Comparison of ENCODE assay signal across 27 mouse cellular contexts in genomic region chr2:71680746-71681145, GRCm38 (mm10).
DNase-seq lines count a peak whose midpoint lies in the region; ATAC-seq lines count a peak whose summit lies in the region.
"Had no signal": no experiment of that assay in that cellular context is flagged by ENCODE, and none has a peak within 500 bp of the region (broad histone marks: within the 10 kb centered on the region; RNA-seq: fewer than 3 reads in every experiment).

No protein-coding gene starts in this region.

- peaks cover 5% of the 10 kb centered on the region for H3K9me3 ChIP-seq in forebrain, embryonic 10.5 days
- no peaks in the 10 kb centered on the region for H3K9me3 ChIP-seq in forebrain, embryonic 16.5 days (ENCODE audit: control insufficient read depth, low read length)
- H3K9me3 ChIP-seq in embryonic facial prominence, embryonic 12.5 days = 0 out of 2 replicates have a peak, but pooled peaks cover 6% of the 10 kb centered on the region
- H3K9me3 ChIP-seq: G1E; heart, embryonic 12.5 days; heart, embryonic 15.5 days; intestine, embryonic 15.5 days had no signal

- H3K27ac ChIP-seq in forebrain, embryonic 10.5 days = 0 out of 2 replicates have a peak overlapping the region, but pooled peaks have one; percentile 30
- H3K27ac ChIP-seq in forebrain, embryonic 16.5 days (ENCODE audit: low read length) = no peak overlapping the region
- H3K27ac ChIP-seq in brown adipose tissue, adult 24 weeks (replicated peaks; ENCODE audit: low read depth, low read length) = peak overlapping the region; percentile 70
- peak overlapping the region; percentile 7; the same call in 1 of the 2 replicates for H3K27ac ChIP-seq in embryonic facial prominence, embryonic 12.5 days
- H3K27ac ChIP-seq: heart, embryonic 15.5 days; hindbrain, embryonic 10.5 days; hindbrain, embryonic 13.5 days; intestine, embryonic 15.5 days had no signal

- no peak for DNase-seq in forebrain, embryonic 10.5 days (ENCODE audit: extremely low spot score, low spot score)
- peak; percentile 63 for DNase-seq in ES-CJ7 (ENCODE audit: low read depth, low spot score)
- DNase-seq in gastrocnemius, postnatal 36 days = no peak
- DNase-seq in kidney, adult 9 months = no peak
- DNase-seq in gastrocnemius, postnatal 10 days = no peak
- DNase-seq: adrenal gland, adult 8-10 months; adrenal gland, postnatal 25 days; cerebellum, adult 18-20 months; cerebellum, adult 9-10 months; cerebellum, postnatal 14 days; gastrocnemius, postnatal 14 days; heart, adult 18-20 months; heart, postnatal 10 days; heart, postnatal 36 days had no signal

- intact Hi-C loops in gastrocnemius, postnatal 36 days (cut with DNase I) = no loop called here

- no peak overlapping the region for H3K4me2 ChIP-seq in forebrain, embryonic 16.5 days (ENCODE audit: low read length)
- H3K4me2 ChIP-seq in embryonic facial prominence, embryonic 12.5 days (replicated peaks) = no peak overlapping the region
- H3K4me2 ChIP-seq: heart, embryonic 12.5 days; heart, embryonic 15.5 days; hindbrain, embryonic 13.5 days; intestine, embryonic 15.5 days had no signal

- peaks cover 21% of the 10 kb centered on the region for H3K4me1 ChIP-seq in forebrain, embryonic 10.5 days
- H3K4me1 ChIP-seq in forebrain, embryonic 16.5 days (replicated peaks; ENCODE audit: control insufficient read depth, insufficient read depth, low read length) = peaks cover 11% of the 10 kb centered on the region
- H3K4me1 ChIP-seq in brown adipose tissue, adult 24 weeks (ENCODE audit: control insufficient read depth, insufficient read depth, insufficient read length, low read length) = peaks cover 7% of the 10 kb centered on the region; the same call in 1 of the 2 replicates
- H3K4me1 ChIP-seq in embryonic facial prominence, embryonic 12.5 days = no peaks in the 10 kb centered on the region
- H3K4me1 ChIP-seq: hindbrain, embryonic 13.5 days; intestine, embryonic 15.5 days had no signal

- no peaks in the 10 kb centered on the region for H3K36me3 ChIP-seq in forebrain, embryonic 10.5 days (replicated peaks)
- no peaks in the 10 kb centered on the region for H3K36me3 ChIP-seq in forebrain, embryonic 16.5 days (ENCODE audit: control insufficient read depth, insufficient read depth)
- H3K36me3 ChIP-seq in embryonic facial prominence, embryonic 12.5 days = no peaks in the 10 kb centered on the region
- H3K36me3 ChIP-seq: G1E; heart, embryonic 12.5 days; heart, embryonic 15.5 days; hindbrain, embryonic 10.5 days; hindbrain, embryonic 13.5 days; intestine, embryonic 15.5 days had no signal

- 0 out of 2 replicates have a peak, but pooled peaks cover 4% of the 10 kb centered on the region for H3K27me3 ChIP-seq in forebrain, embryonic 10.5 days (ENCODE audit: poor library complexity, severe bottlenecking)
- no peaks in the 10 kb centered on the region for H3K27me3 ChIP-seq in forebrain, embryonic 16.5 days (replicated peaks; ENCODE audit: control insufficient read depth, insufficient read depth, low read length)
- no peaks in the 10 kb centered on the region; the same call in 1 of the 2 replicates for H3K27me3 ChIP-seq in embryonic facial prominence, embryonic 12.5 days
- H3K27me3 ChIP-seq: heart, embryonic 12.5 days; heart, embryonic 15.5 days; hindbrain, embryonic 13.5 days; intestine, embryonic 15.5 days; Patski had no signal

- no peak for ATAC-seq in forebrain, embryonic 16.5 days
- ATAC-seq in embryonic facial prominence, embryonic 12.5 days (ENCODE audit: insufficient number of reproducible peaks, insufficient read depth, low FRiP score, low TSS enrichment) = no peak
- ATAC-seq: activated CD4-positive, CD25-positive, alpha-beta regulatory T cell, adult 4 months; forebrain, embryonic 14.5 days; hindbrain, embryonic 16.5 days; intestine, embryonic 15.5 days; Patski had no signal

- H3K9ac ChIP-seq in forebrain, embryonic 16.5 days (replicated peaks; ENCODE audit: low read depth, low read length) = no peak overlapping the region
- no peak overlapping the region for H3K9ac ChIP-seq in embryonic facial prominence, embryonic 12.5 days
- H3K9ac ChIP-seq: heart, embryonic 12.5 days; heart, embryonic 15.5 days; hindbrain, embryonic 13.5 days; intestine, embryonic 15.5 days had no signal

- 58% methylated on average over 1 of the region's 1 CpGs for WGBS in forebrain, embryonic 10.5 days
- WGBS in forebrain, embryonic 16.5 days = 39% methylated on average over 1 of the region's 1 CpGs
- 17% methylated on average over 1 of the region's 1 CpGs for WGBS in embryonic facial prominence, embryonic 12.5 days

- no peak overlapping the region for H3K4me3 ChIP-seq in forebrain, embryonic 10.5 days
- H3K4me3 ChIP-seq in forebrain, embryonic 16.5 days (replicated peaks; ENCODE audit: low read length) = no peak overlapping the region
- no peak overlapping the region for H3K4me3 ChIP-seq in brown adipose tissue, adult 24 weeks (ENCODE audit: insufficient read depth, low read depth, low read length)
- no peak overlapping the region for H3K4me3 ChIP-seq in embryonic facial prominence, embryonic 12.5 days
- H3K4me3 ChIP-seq: heart, embryonic 12.5 days; heart, embryonic 15.5 days; hindbrain, embryonic 10.5 days; hindbrain, embryonic 13.5 days; intestine, embryonic 15.5 days had no signal
